ENCODE assay signal across 19 mouse cellular contexts in the genomic region with DNA sequence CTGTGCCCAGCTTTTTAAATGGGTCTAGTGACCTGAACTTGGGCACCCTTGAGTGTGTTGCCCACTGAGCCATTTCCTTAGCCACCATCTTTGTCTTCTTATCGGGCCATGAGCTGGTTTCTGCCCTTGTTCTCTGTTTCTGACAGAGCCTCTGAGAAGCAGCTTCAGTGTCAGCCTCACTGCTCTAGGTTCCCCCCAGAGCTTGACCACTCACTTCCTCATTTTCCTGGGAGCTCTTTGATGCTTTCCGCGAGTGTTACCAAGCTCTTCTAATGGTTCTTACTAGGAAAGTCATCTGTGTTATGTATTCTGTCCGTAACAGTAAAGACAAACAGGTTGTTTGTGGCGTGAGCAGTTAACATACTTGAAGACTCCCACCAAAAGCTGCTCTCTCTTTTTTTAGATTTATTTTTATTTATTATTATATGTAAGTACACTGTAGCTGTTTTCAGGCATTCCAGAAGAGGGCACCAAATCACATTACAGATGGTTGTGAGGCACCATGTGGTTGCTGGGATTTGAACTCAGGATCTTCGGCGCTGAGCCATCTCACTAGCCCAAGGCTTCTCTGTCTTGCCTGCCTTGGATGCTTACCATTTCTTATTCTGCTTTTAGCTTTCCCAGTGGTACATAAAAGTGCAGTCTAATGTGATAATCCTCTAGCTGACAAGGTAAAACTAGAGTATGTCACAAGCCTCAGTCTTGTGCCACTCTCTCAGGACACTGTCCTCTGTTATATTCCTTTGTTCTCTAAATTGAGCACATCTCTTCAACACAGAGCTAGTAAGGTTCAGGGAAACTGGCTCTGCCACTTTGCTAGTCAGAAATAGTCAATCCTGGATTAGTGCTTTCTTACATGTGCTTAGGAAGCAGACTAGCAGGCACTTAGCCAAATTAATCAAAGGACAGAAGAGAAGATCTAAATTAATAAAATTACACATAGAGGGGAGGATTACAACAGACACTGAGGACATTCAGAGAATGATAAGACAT. TPM values are rescaled to one million over a fixed set of nuclear protein-coding genes. Genes with fewer than 3 reads are reported as not detected.
A peak's percentile ranks its signal among the peaks of the same experiment; 100 is the strongest.
DNase-seq lines count a peak whose midpoint lies in the region; ATAC-seq and TF ChIP-seq lines count a peak whose summit lies in the region.
"Had no signal": no experiment of that assay in that cellular context is flagged by ENCODE, and none has a peak within 500 bp of the region (broad histone marks: within the 10 kb centered on the region; RNA-seq: fewer than 3 reads in every experiment).

No protein-coding gene starts in this region.

- no peaks in the 10 kb centered on the region for H3K9me3 ChIP-seq in stomach, postnatal 0 days (ENCODE audit: control insufficient read depth, low read length)
- H3K9me3 ChIP-seq: midbrain, embryonic 12.5 days had no signal

- H3K4me2 ChIP-seq in stomach, postnatal 0 days (replicated peaks; ENCODE audit: low read depth), result no peak overlapping the region
- H3K4me2 ChIP-seq: heart, embryonic 11.5 days; liver, embryonic 11.5 days; midbrain, embryonic 12.5 days had no signal

- no peak for TF ChIP-seq EP300 in heart, adult 2 months (IDR thresholded peaks at IDR 0.05; ENCODE audit: insufficient read depth, low read depth, low read length)
- TF ChIP-seq EP300 in stomach, postnatal 0 days (optimal IDR thresholded peaks at IDR 0.05), result no peak

- intact Hi-C loops in heart, adult 2 months (cut with DNase I), result loop anchor here (5.0 kb wide), 2 partner anchors 37 to 212 kb away; no protein-coding TSS in a partner anchor
- intact Hi-C loops in heart, postnatal 36 days (cut with DNase I), result no loop called here

- H3K4me3 ChIP-seq in heart, adult 2 months, result no peak overlapping the region
- no peak overlapping the region for H3K4me3 ChIP-seq in spleen, adult 2 months (ENCODE audit: extremely low read depth, insufficient read depth, insufficient read length)
- no peak overlapping the region for H3K4me3 ChIP-seq in stomach, postnatal 0 days (ENCODE audit: low read depth, low read length)
- H3K4me3 ChIP-seq: midbrain, embryonic 12.5 days had no signal

- no peak for TF ChIP-seq POLR2A in heart, adult 2 months (IDR thresholded peaks at IDR 0.05; ENCODE audit: insufficient read depth, low read depth, low read length)
- TF ChIP-seq POLR2A in spleen, adult 2 months (IDR thresholded peaks at IDR 0.05; ENCODE audit: low read depth, low read length), result no peak

- peak; percentile 95 for ATAC-seq in granulocyte monocyte progenitor cell, adult 5-6 weeks (replicated peaks; ENCODE audit: poor library complexity, severe bottlenecking)
- ATAC-seq in stomach, postnatal 0 days (ENCODE audit: low FRiP score, low TSS enrichment), result no peak
- ATAC-seq: forebrain, embryonic 16.5 days had no signal

- no peaks in the 10 kb centered on the region for H3K4me1 ChIP-seq in heart, adult 2 months (ENCODE audit: control insufficient read depth, insufficient read depth, low read length)
- H3K4me1 ChIP-seq in spleen, adult 2 months (ENCODE audit: control insufficient read depth, insufficient read depth, insufficient read length), result no peaks in the 10 kb centered on the region
- no peaks in the 10 kb centered on the region for H3K4me1 ChIP-seq in stomach, postnatal 0 days (replicated peaks; ENCODE audit: control insufficient read depth, insufficient read depth)
- H3K4me1 ChIP-seq: midbrain, embryonic 12.5 days had no signal

- H3K9ac ChIP-seq in heart, adult 2 months (ENCODE audit: low read depth, low read length), result no peak overlapping the region
- no peak overlapping the region for H3K9ac ChIP-seq in stomach, postnatal 0 days (ENCODE audit: low read length)
- H3K9ac ChIP-seq: midbrain, embryonic 12.5 days had no signal

- H3K27ac ChIP-seq in heart, adult 2 months, result no peak overlapping the region
- 0 out of 2 replicates have a peak overlapping the region, but pooled peaks have one; percentile 9 for H3K27ac ChIP-seq in spleen, adult 2 months (ENCODE audit: insufficient read depth, low read length)
- H3K27ac ChIP-seq in stomach, postnatal 0 days (replicated peaks), result no peak overlapping the region
- H3K27ac ChIP-seq: midbrain, embryonic 12.5 days had no signal

- no peaks in the 10 kb centered on the region; the same call in 1 of the 2 replicates for H3K36me3 ChIP-seq in heart, adult 2 months (ENCODE audit: control insufficient read depth, insufficient read depth, low read length)
- peaks cover 32% of the 10 kb centered on the region for H3K36me3 ChIP-seq in spleen, adult 2 months (ENCODE audit: control insufficient read depth, insufficient read depth, low read length)
- H3K36me3 ChIP-seq in stomach, postnatal 0 days (ENCODE audit: control insufficient read depth, insufficient read depth, low read length), result peaks cover 12% of the 10 kb centered on the region

- H3K27me3 ChIP-seq in heart, adult 2 months (ENCODE audit: control insufficient read depth, insufficient read depth, low read length), result no peaks in the 10 kb centered on the region
- H3K27me3 ChIP-seq in spleen, adult 2 months (ENCODE audit: control insufficient read depth, insufficient read depth, low read length), result no peaks in the 10 kb centered on the region
- no peaks in the 10 kb centered on the region for H3K27me3 ChIP-seq in stomach, postnatal 0 days (ENCODE audit: control insufficient read depth, insufficient read depth, low read length)
- H3K27me3 ChIP-seq: midbrain, embryonic 12.5 days had no signal

- peak; percentile 51 for TF ChIP-seq CTCF in heart, adult 2 months (IDR thresholded peaks at IDR 0.05)
- TF ChIP-seq CTCF in spleen, adult 2 months (IDR thresholded peaks at IDR 0.05; ENCODE audit: extremely low read depth, insufficient read depth, insufficient read length, insufficient replicate concordance), result no peak
- TF ChIP-seq CTCF in stomach, postnatal 0 days (IDR thresholded peaks at IDR 0.05; ENCODE audit: low read depth), result peak; percentile 37

- DNase-seq in heart, adult 2 months, result no peak
- no peak for DNase-seq in heart, postnatal 36 days
- no peak for DNase-seq in spleen, adult 2 months (ENCODE audit: low read depth in 1 of 2, low spot score in 2 of 2)
- DNase-seq in spleen, postnatal 14 days (ENCODE audit: low spot score in 2 of 2), result no peak
- DNase-seq in stomach, postnatal 0 days (ENCODE audit: low spot score), result no peak
- no peak for DNase-seq in T-cell, adult 2 months (ENCODE audit: low spot score)
- no peak for DNase-seq in adrenal gland, postnatal 25 days
- DNase-seq: cerebellum, adult 18-20 months; embryo, embryonic 11 days; gastrocnemius, postnatal 14 days; kidney, postnatal 10 days; layer of hippocampus, adult 9-11 months; right cerebral cortex, postnatal 14 days; thymus, adult 2 months had no signal

- H3K79me2 ChIP-seq in heart, adult 2 months (replicated peaks; ENCODE audit: control insufficient read depth, insufficient read depth, low read length), result no peaks in the 10 kb centered on the region

- WGBS in heart, adult 2 months, result 96% methylated on average over 7 of the region's 7 CpGs
- 70% methylated on average over 7 of the region's 7 CpGs for WGBS in spleen, adult 2 months
- WGBS in stomach, postnatal 0 days, result 94% methylated on average over 7 of the region's 7 CpGs

RNA-seq across cellular contexts. Expression of a gene that starts 22.2 kb away (rescaled TPM):
- 10 to 100 TPM; 11.4 to 13.8 TPM for total RNA-seq in heart, adult 2 months (2021)
- 1.8 and 3.9 TPM in 2 replicates for polyA plus RNA-seq in heart, adult 2 months (2012; rRNA removed)
- total RNA-seq in heart, postnatal 36 days (2021), result 10 to 100 TPM; 13.8 to 14.1 TPM
- 2.1 and 2.6 TPM in 2 replicates for polyA plus RNA-seq in spleen, adult 2 months (2012; rRNA removed)
- total RNA-seq in granulocyte monocyte progenitor cell, adult 5-6 weeks (2014; fragmentation: Nextera tagmentation), result 19.5 and 19.6 TPM in 2 replicates
- 34.1 and 37.1 TPM in 2 replicates for total RNA-seq in granulocyte monocyte progenitor cell, adult 5-6 weeks (2017)
- polyA plus RNA-seq in stomach, postnatal 0 days (2015; fragmentation: Nextera tagmentation; extraction: Ambion mirVana), result 16.6 and 18.7 TPM in 2 replicates
- 26.5 and 29.9 TPM in 2 replicates for total RNA-seq in adrenal gland, postnatal 25 days (2021)

RNA-seq across cellular contexts. Expression of a gene that starts 31.8 kb away (rescaled TPM):
- total RNA-seq in heart, adult 2 months (2021), result 10 to 100 TPM in 1 of 2 experiments, 1 to 10 TPM in 1; 9.9 to 12.3 TPM
- 4.2 and 11.9 TPM in 2 replicates for polyA plus RNA-seq in heart, adult 2 months (2012; rRNA removed)
- 10 to 100 TPM; 14.1 to 14.2 TPM for total RNA-seq in heart, postnatal 36 days (2021)
- polyA plus RNA-seq in spleen, adult 2 months (2012; rRNA removed), result 0.28 and 0.53 TPM in 2 replicates
- total RNA-seq in granulocyte monocyte progenitor cell, adult 5-6 weeks (2014; fragmentation: Nextera tagmentation), result not detected in 2 replicates
- total RNA-seq in granulocyte monocyte progenitor cell, adult 5-6 weeks (2017), result not detected in 2 replicates
- polyA plus RNA-seq in stomach, postnatal 0 days (2015; fragmentation: Nextera tagmentation; extraction: Ambion mirVana), result 0.88 and 1.2 TPM in 2 replicates
- 0.88 and 1.0 TPM in 2 replicates for total RNA-seq in adrenal gland, postnatal 25 days (2021)
